Mouse (Mus musculus) spleen, adult 2 months (tissue): ENCODE results near the gene Naaladl2.

ENCODE experiments used
- CTCF ChIP-seq: fragments of 200-500 bp; IDR thresholded peaks from 2 replicates; pipeline ENCODE4 v1.5.1; 2011; ENCODE audit warnings: mild to moderate bottlenecking, inconsistent platforms; ENCODE audit not compliant: insufficient read depth, insufficient read length, insufficient replicate concordance; ENCODE audit errors: extremely low read depth
- POLR2A ChIP-seq: fragments of 200-500 bp; IDR thresholded peaks from 2 replicates; pipeline ENCODE4 v1.6.1; 2011; ENCODE audit warnings: low read depth, low read length, inconsistent platforms

GRCm38 (mm10) chr3:24796739-24797138, 347.3 kb downstream of the Naaladl2 start:
- TF ChIP-seq POLR2A (no peak), CTCF (no peak)
